Mouse (Mus musculus): ENCODE measurements around the gene Naa35.

DNA sequence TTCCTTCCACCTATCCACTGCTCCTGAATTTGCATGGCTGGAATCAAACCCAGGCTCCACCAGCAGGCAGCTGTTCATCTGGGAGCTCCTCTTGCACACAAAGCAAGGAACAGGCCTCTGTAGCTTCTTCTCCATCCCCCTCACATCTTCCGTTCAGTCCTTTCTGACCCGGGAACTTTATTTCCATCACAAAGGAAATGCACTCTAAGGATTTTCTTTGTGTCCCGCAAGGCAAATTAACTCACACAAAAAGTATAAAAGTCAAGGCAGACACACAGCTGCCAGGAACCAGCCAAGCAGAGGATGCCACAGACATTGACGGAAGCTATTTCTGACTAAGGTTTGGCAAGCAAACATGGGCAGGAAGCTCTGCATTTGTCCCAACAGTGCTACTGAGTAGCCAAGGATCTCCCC, 71.9 kb downstream of the Naa35 start:
- TF ChIP-seq EP300 (IDR thresholded peaks at IDR 0.05; ENCODE audit: low read depth) (no peak), CTCF (IDR thresholded peaks at IDR 0.05; ENCODE audit: low read depth) (no peak)

Data from liver, postnatal 0 days (tissue).